Mouse (Mus musculus): ENCODE measurements at regions not wholly inside any gene's neighbourhood (a gene's known extent, or its start where the extent isn't known, plus 50 kb on each side); places are given as distances from the start of the nearest gene placed in this dataset.

DNA sequence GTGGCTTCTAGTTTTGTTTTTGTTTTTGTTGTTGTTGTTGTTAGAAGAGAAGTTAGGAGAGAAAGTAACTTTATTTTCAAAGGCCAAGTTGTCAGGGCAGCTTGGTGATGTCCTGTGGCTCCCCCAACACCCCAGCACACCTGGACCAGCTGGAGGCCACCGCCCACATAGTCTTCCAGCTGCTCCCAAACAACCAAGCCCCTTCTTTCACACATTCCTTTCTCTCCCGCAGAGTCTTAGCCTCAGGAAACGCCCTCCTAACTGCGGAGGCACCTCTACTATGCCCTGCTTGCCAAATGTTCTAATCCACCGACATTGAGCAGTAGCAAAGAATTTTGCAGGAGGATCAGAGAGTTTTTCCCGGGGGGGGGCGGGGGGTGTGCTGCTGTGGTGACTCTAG is 72.3 kb downstream of the Mcfd2 start:
- 15% methylated on average over 7 of the region's 7 CpGs for WGBS
- peaks cover 7% of the 10 kb centered on the region for H3K4me1 ChIP-seq (ENCODE audit: insufficient read depth)
- DNase-seq (no peak), ATAC-seq (ENCODE audit: insufficient read depth) (0 out of 2 replicates have a peak, but pooled peaks have one; percentile 44)
- no peak overlapping the region for H3K4me2 ChIP-seq
- 0 out of 2 replicates have a peak, but pooled peaks cover 4% of the 10 kb centered on the region for H3K9me3 ChIP-seq (ENCODE audit: low read depth, low read length)
- no peak overlapping the region for H3K27ac ChIP-seq (ENCODE audit: low read depth)
- no peaks in the 10 kb centered on the region for H3K36me3 ChIP-seq (ENCODE audit: insufficient read depth)
- no peak for TF ChIP-seq CTCF (IDR thresholded peaks at IDR 0.05; ENCODE audit: low read depth)
- no peak overlapping the region for H3K9ac ChIP-seq
- H3K27me3 ChIP-seq (ENCODE audit: insufficient read depth, low read length): no peaks in the 10 kb centered on the region
- H3K4me3 ChIP-seq (ENCODE audit: low read depth, low read length): no peak overlapping the region

GRCm38 (mm10) chr17:87189670-87190069 is 76.1 kb downstream of the Mcfd2 start:
- 0 out of 2 replicates have a peak, but pooled peaks cover 4% of the 10 kb centered on the region for H3K9me3 ChIP-seq (ENCODE audit: low read depth, low read length)
- 49% methylated on average over 3 of the region's 3 CpGs for WGBS
- H3K27ac ChIP-seq (ENCODE audit: low read depth): no peak overlapping the region
- H3K4me3 ChIP-seq (ENCODE audit: low read depth, low read length): no peak overlapping the region
- H3K4me1 ChIP-seq (ENCODE audit: insufficient read depth): peaks cover 16% of the 10 kb centered on the region
- H3K36me3 ChIP-seq (ENCODE audit: insufficient read depth): no peaks in the 10 kb centered on the region
- no peaks in the 10 kb centered on the region for H3K27me3 ChIP-seq (ENCODE audit: insufficient read depth, low read length)
- DNase-seq: no peak
- TF ChIP-seq CTCF (IDR thresholded peaks at IDR 0.05; ENCODE audit: low read depth): no peak
- no peak overlapping the region for H3K9ac ChIP-seq
- no peak for ATAC-seq (ENCODE audit: insufficient read depth)
- H3K4me2 ChIP-seq: no peak overlapping the region
